Comparison of ENCODE assay signal across 8 mouse cellular contexts in genomic region chr13:92751726-92752565, GRCm38 (mm10). TPM values are rescaled to one million over a fixed set of nuclear protein-coding genes. Genes with fewer than 3 reads are reported as not detected.
A peak's percentile ranks its signal among the peaks of the same experiment; 100 is the strongest.
DNase-seq lines count a peak whose midpoint lies in the region; ATAC-seq lines count a peak whose summit lies in the region.

No protein-coding gene starts in this region.

- ATAC-seq in forebrain, embryonic 16.5 days, result peak; percentile 89
- ATAC-seq in hematopoietic stem cell, adult 5-6 weeks (replicated peaks in 1 of 2; ENCODE audit: insufficient read depth in 1 of 2, low FRiP score in 2 of 2, low TSS enrichment in 1 of 2, low read depth in 1 of 2, poor library complexity in 2 of 2, severe bottlenecking in 2 of 2), result 0 out of 4 replicates have a peak, but pooled peaks have one; percentile 43 to 49
- no peak for ATAC-seq in inflammation-experienced regulatory T-cells, adult 6 months

- H3K4me1 ChIP-seq in forebrain, embryonic 16.5 days (replicated peaks; ENCODE audit: control insufficient read depth, insufficient read depth, low read length), result peaks cover 11% of the 10 kb centered on the region; the same call in 1 of the 2 replicates

- H3K27me3 ChIP-seq in forebrain, embryonic 16.5 days (replicated peaks; ENCODE audit: control insufficient read depth, insufficient read depth, low read length), result no peaks in the 10 kb centered on the region

- H3K36me3 ChIP-seq in forebrain, embryonic 16.5 days (ENCODE audit: control insufficient read depth, insufficient read depth), result no peaks in the 10 kb centered on the region

- H3K9me3 ChIP-seq in forebrain, embryonic 16.5 days (ENCODE audit: control insufficient read depth, low read length), result no peaks in the 10 kb centered on the region

- WGBS in forebrain, embryonic 16.5 days, result 28% methylated on average over 21 of the region's 21 CpGs

- H3K27ac ChIP-seq in forebrain, embryonic 16.5 days (ENCODE audit: low read length), result peak overlapping the region; percentile 71

- H3K9ac ChIP-seq in forebrain, embryonic 16.5 days (replicated peaks; ENCODE audit: low read depth, low read length), result no peak overlapping the region

- H3K4me3 ChIP-seq in forebrain, embryonic 16.5 days (replicated peaks; ENCODE audit: low read length), result no peak overlapping the region

- peak; percentile 97 for DNase-seq in NIH3T3 (ENCODE audit: low read depth)
- peak; percentile 86 for DNase-seq in cerebellum, adult 11-12 months
- DNase-seq in layer of hippocampus, adult 9-11 months, result peak; percentile 95
- DNase-seq in lung, postnatal 10 days, result peak; percentile 88
- DNase-seq in retina, postnatal 1 day, result peak; percentile 88

- H3K4me2 ChIP-seq in forebrain, embryonic 16.5 days (ENCODE audit: low read length), result 0 out of 2 replicates have a peak overlapping the region, but pooled peaks have one; percentile 18

RNA-seq across cellular contexts. Expression of gene Thbs4, which starts 42.7 kb away (rescaled TPM):
- polyA plus RNA-seq in forebrain, embryonic 16.5 days (2015; fragmentation: Nextera tagmentation; extraction: Ambion mirVana), result 0.86 and 1.0 TPM in 2 replicates
- total RNA-seq in hematopoietic stem cell, adult 5-6 weeks (2017), result 0.19 TPM in 1 of 2 replicates, not detected in the other
- polyA plus RNA-seq in inflammation-experienced regulatory T-cells, adult 6 months (2017; shearing (Covaris generic)), result not detected
